ENCODE assay signal across 11 mouse cellular contexts in genomic region chr17:28021911-28022310, GRCm38 (mm10). TPM values are rescaled to one million over a fixed set of nuclear protein-coding genes. Genes with fewer than 3 reads are reported as not detected.
DNase-seq lines count a peak whose midpoint lies in the region; ATAC-seq and TF ChIP-seq lines count a peak whose summit lies in the region.
"Had no signal": no experiment of that assay in that cellular context is flagged by ENCODE, and none has a peak within 500 bp of the region (broad histone marks: within the 10 kb centered on the region; RNA-seq: fewer than 3 reads in every experiment).

No protein-coding gene starts in this region.

- H3K27ac ChIP-seq in heart, adult 2 months, result peak overlapping the region; percentile 74
- H3K27ac ChIP-seq in heart, embryonic 15.5 days, result peak overlapping the region; percentile 56
- H3K27ac ChIP-seq in kidney, postnatal 0 days, result peak overlapping the region; percentile 92
- H3K27ac ChIP-seq: macrophage had no signal

- WGBS in heart, adult 2 months, result 56% methylated on average over 10 of the region's 10 CpGs
- WGBS in heart, embryonic 15.5 days, result 42% methylated on average over 10 of the region's 10 CpGs
- 58% methylated on average over 10 of the region's 10 CpGs for WGBS in kidney, postnatal 0 days

- no peak overlapping the region for H3K4me3 ChIP-seq in heart, adult 2 months
- H3K4me3 ChIP-seq in heart, embryonic 15.5 days, result no peak overlapping the region
- H3K4me3 ChIP-seq in kidney, postnatal 0 days (replicated peaks; ENCODE audit: low read depth, low read length), result no peak overlapping the region

- no peak overlapping the region for H3K4me2 ChIP-seq in heart, embryonic 15.5 days
- no peak overlapping the region for H3K4me2 ChIP-seq in kidney, postnatal 0 days (ENCODE audit: low read length)

- TF ChIP-seq POLR2A in heart, adult 2 months (IDR thresholded peaks at IDR 0.05; ENCODE audit: insufficient read depth, low read depth, low read length), result no peak
- TF ChIP-seq POLR2A in brain, embryonic 14.5 days (IDR thresholded peaks at IDR 0.05; ENCODE audit: borderline replicate concordance, extremely low read depth, insufficient read depth, insufficient read length, poor library complexity, severe bottlenecking), result no peak

- H3K36me3 ChIP-seq in heart, adult 2 months (ENCODE audit: control insufficient read depth, insufficient read depth, low read length), result peaks cover 6% of the 10 kb centered on the region
- H3K36me3 ChIP-seq in heart, embryonic 15.5 days, result no peaks in the 10 kb centered on the region
- H3K36me3 ChIP-seq in kidney, postnatal 0 days (ENCODE audit: insufficient read depth, low read length), result no peaks in the 10 kb centered on the region

- no peaks in the 10 kb centered on the region for H3K9me3 ChIP-seq in heart, embryonic 15.5 days (replicated peaks)
- H3K9me3 ChIP-seq in kidney, postnatal 0 days (replicated peaks; ENCODE audit: low read length), result no peaks in the 10 kb centered on the region

- TF ChIP-seq CTCF in heart, adult 2 months (IDR thresholded peaks at IDR 0.05), result no peak
- no peak for TF ChIP-seq CTCF in brain, embryonic 14.5 days (IDR thresholded peaks at IDR 0.05; ENCODE audit: borderline replicate concordance, extremely low read depth, insufficient read depth, insufficient read length)
- no peak for TF ChIP-seq CTCF in kidney, postnatal 0 days (IDR thresholded peaks at IDR 0.05; ENCODE audit: low read depth)

- peaks cover 1% of the 10 kb centered on the region; the same call in 1 of the 2 replicates for H3K79me2 ChIP-seq in heart, adult 2 months (replicated peaks; ENCODE audit: control insufficient read depth, insufficient read depth, low read length)

- TF ChIP-seq EP300 in heart, adult 2 months (IDR thresholded peaks at IDR 0.05; ENCODE audit: insufficient read depth, low read depth, low read length), result no peak

- DNase-seq in heart, adult 2 months, result peak; percentile 61 to 73
- no peak for DNase-seq in heart, adult 9 months (ENCODE audit: low spot score in 2 of 2)
- peak; percentile 63 for DNase-seq in brain, embryonic 14.5 days (ENCODE audit: low read depth)
- DNase-seq in kidney, postnatal 0 days (ENCODE audit: low spot score), result no peak
- DNase-seq in spleen, postnatal 10 days (ENCODE audit: low spot score in 2 of 2), result no peak
- DNase-seq in adrenal gland, postnatal 4 days (ENCODE audit: low spot score in 2 of 2), result no peak
- no peak for DNase-seq in thymus, postnatal 4 days
- DNase-seq: embryo, embryonic 11 days; gastrocnemius, postnatal 14 days had no signal

- ATAC-seq in heart, embryonic 15.5 days (replicated peaks; ENCODE audit: insufficient number of reproducible peaks, insufficient read depth, low FRiP score, low read depth), result 0 out of 2 replicates have a peak, but pooled peaks have one; percentile 36
- no peak for ATAC-seq in kidney, postnatal 0 days (replicated peaks; ENCODE audit: low FRiP score, low read depth)

- no peaks in the 10 kb centered on the region for H3K27me3 ChIP-seq in heart, adult 2 months (ENCODE audit: control insufficient read depth, insufficient read depth, low read length)
- no peaks in the 10 kb centered on the region for H3K27me3 ChIP-seq in heart, embryonic 15.5 days
- no peaks in the 10 kb centered on the region for H3K27me3 ChIP-seq in kidney, postnatal 0 days (ENCODE audit: insufficient read depth, low read length)

- no peak overlapping the region for H3K9ac ChIP-seq in heart, adult 2 months (ENCODE audit: low read depth, low read length)
- no peak overlapping the region for H3K9ac ChIP-seq in heart, embryonic 15.5 days
- H3K9ac ChIP-seq in kidney, postnatal 0 days (ENCODE audit: low read depth, low read length), result no peak overlapping the region

- H3K4me1 ChIP-seq in heart, adult 2 months (ENCODE audit: control insufficient read depth, insufficient read depth, low read length), result peaks cover 52% of the 10 kb centered on the region
- H3K4me1 ChIP-seq in heart, embryonic 15.5 days (replicated peaks), result peaks cover 95% of the 10 kb centered on the region
- peaks cover 42% of the 10 kb centered on the region for H3K4me1 ChIP-seq in kidney, postnatal 0 days (replicated peaks; ENCODE audit: insufficient read depth, low read length)

- intact Hi-C loops in heart, adult 2 months (cut with DNase I), result no loop called here

RNA-seq across cellular contexts. Expression of gene Tcp11, which starts 58.5 kb away (rescaled TPM):
- total RNA-seq in heart, adult 2 months (2021), result not detected
- 1.4 and 1.8 TPM in 2 replicates for polyA plus RNA-seq in heart, adult 2 months (2012; rRNA removed)
- polyA plus RNA-seq in brain, embryonic 14.5 days (2012; rRNA removed), result 2.4 and 2.8 TPM in 2 replicates
- 0.34 and 0.80 TPM in 2 replicates for polyA plus RNA-seq in heart, embryonic 15.5 days (2015; fragmentation: Nextera tagmentation; extraction: Ambion mirVana)
- 5.8 TPM in 2 replicates for polyA plus RNA-seq in kidney, postnatal 0 days (2015; fragmentation: Nextera tagmentation; extraction: Ambion mirVana)
- total RNA-seq in adrenal gland, postnatal 4 days (2021), result 1 to 10 TPM in 1 of 2 experiments, under 1 TPM in 1; 0.31 to 3.3 TPM
- total RNA-seq: gastrocnemius, postnatal 14 days had no signal
- polyA plus RNA-seq: macrophage had no signal

Comparison
In these comparisons a context has a peak if more than half of its experiments do, and no peak if none do; other contexts are left out.
1. DNase-seq: peak in heart, adult 2 months (2 of 2) and brain, embryonic 14.5 days (single experiment); none in heart, adult 9 months (0 of 2), kidney, postnatal 0 days (single experiment), spleen, postnatal 10 days (0 of 2), adrenal gland, postnatal 4 days (0 of 2) and thymus, postnatal 4 days (single experiment).
2. Peak in every context shown above with its lines, with median percentiles within 50 percentile points of each other: H3K27ac ChIP-seq.